Mouse (Mus musculus) gonadal fat pad, adult 2 months (tissue): Measurements from ENCODE around the gene B3glct. TPM values are rescaled to one million over a fixed set of nuclear protein-coding genes. Genes with fewer than 3 reads are reported as not detected.

ENCODE experiments used
- DNase-seq: peaks from one replicate; pipeline ENCODE4 v3.0.0-alpha.2; 2012; ENCODE audit warnings: low read depth
- polyA plus RNA-seq: library from polyadenylated mRNA; depleted of rRNA; stranded (reverse); fragments of >200 nt; gene quantifications from 2 replicates; pipeline ENCODE4 v1.2.3, GENCODE M21; 2012; rRNA removed

B3glct gene
- polyA plus RNA-seq, result 8.9 and 11.1 TPM in 2 replicates

- no peak for DNase-seq
These were observed at the start of gene B3glct for GRCm38 (mm10) chr5:149678100-149678989. TSS of gene B3glct (plus strand) at chr5:149678230.

- DNase-seq, result peak; percentile 22
These were observed 43.5 kb upstream of the B3glct start for GRCm38 (mm10) chr5:149634409-149635035.

GRCm38 (mm10) chr5:149635556-149635955 is 42.5 kb upstream of the B3glct start:
- DNase-seq, result no peak

DNA sequence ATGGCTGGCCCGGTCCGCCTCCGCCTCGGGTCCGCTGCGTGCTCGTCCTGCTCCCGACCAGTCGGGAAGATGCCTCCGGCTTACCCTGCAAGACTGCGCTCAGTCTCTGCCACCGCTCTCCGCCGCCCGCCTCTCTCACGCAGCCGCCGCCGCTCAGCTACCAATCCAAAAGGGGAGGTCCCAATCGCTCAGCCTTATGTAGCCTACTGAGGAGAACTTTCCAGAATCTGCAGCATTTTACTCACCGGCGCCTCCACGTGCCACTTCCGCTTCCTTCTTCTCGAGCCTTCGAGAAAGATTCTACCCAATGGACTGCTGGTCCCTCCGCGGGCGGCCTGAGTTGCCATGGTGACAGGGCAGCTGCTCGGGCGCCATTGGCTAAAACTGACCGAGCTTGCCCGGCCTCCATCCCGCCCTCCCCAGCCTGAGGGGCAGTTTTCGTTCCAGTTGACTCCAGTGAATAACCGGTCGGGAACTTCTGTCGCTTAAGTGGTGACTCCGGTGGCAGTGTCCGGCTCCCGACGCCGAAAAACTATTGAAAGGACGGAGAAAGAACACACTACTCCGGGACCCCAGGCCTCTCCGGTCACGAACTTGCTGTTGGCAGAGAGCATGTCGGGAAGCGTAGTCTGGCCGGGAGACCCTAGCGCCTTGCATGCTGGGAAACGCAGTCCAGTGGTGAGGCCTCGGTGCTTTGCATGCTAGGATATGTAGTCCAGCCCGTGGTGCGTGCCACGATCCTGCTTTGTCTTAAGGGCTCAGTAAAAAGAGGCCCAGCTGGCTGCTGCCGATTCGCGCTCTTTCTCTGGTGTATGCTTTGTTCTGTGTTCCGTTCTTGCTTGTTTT is 41.7 kb upstream of the B3glct start, which contains the start of gene Hsph1:
Gene Hsph1 (minus strand): TSS at position 302 of the 846 bp plus-strand sequence.
- peak; percentile 93 for DNase-seq

DNA sequence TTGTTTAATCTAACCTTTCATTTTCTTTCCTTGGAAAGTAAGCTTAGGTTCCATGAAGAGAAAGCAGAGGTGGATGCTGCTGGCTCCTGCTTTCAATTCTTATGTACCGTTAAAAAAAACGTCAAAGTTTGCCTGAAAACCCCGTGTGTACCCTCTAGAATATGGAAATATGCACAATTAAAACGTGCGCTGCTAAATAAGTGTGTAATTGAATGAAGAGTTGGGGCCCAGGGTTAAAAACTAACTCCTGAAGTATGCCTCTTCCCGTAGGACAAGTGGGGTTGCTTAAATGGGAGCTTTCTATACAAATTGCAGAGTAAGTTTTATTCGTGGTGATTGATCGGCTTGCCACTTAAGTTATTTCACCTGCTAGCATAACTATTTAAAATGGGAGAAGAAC is 40.7 kb upstream of the B3glct start:
- no peak for DNase-seq

DNA sequence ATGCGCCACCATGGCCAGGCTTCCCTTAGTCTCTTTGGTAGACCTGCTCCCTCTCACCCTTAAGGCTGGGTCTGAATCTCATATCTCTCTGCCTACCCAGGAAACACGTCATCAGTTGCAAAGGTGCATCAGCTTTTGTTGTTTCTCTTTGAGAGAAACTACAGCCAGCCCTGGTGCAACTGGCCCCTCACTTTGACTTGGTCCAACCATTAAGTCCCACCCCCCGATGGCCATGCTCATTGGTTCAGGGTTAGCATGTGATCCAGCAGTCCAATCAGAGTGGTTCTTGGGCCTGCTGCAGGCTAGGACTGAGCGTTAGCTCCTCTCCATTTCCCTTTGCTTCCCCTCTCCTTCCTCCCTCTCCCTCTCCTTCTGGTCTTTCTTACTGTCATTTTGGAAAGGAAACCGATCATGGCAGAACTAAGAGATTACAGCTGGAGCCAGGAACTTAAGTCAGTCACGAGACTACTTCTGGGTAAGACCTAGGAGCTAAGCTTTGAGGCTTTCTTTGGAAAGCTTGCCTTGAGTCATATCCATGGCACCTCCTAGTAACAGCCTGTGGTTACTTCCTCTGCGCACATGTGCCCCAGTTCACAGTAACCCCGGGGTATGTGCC is 36.6 kb upstream of the B3glct start:
- no peak for DNase-seq

- no peak for DNase-seq
These were observed 35.7 kb upstream of the B3glct start for GRCm38 (mm10) chr5:149642366-149642765.

- peak; percentile 34 for DNase-seq
These were observed 35.1 kb upstream of the B3glct start for GRCm38 (mm10) chr5:149642783-149643509.

GRCm38 (mm10) chr5:149647367-149648115 is 30.5 kb upstream of the B3glct start:
- no peak for DNase-seq

GRCm38 (mm10) chr5:149648196-149648595 is 29.8 kb upstream of the B3glct start:
- no peak for DNase-seq

DNA sequence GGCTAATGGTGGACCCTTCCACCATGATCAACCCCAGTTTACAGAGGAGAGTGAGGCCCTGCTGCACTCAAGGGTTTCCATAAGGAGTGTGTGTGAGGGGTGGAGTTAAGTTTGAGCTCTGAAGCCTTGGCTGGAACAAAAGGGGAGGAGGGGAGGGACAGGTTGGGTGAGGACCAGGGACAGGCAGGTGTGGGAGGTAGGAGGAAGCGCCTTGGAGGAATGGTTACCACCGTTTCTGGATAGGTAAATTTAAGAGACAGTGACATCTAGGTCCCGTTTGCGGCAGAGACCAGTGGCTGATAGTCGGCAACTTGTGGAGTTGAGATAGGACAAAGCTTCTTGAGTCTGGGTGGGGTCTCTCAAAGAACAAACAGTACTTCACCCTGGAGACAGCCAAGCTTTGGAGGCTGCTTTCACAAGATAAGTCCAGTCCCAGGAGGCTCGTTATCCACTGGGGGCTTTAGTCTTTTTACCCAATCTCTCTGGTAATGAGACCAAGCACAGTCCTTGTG is 29.1 kb upstream of the B3glct start:
- no peak for DNase-seq

- DNase-seq, result no peak
These were observed 28.4 kb upstream of the B3glct start for GRCm38 (mm10) chr5:149649499-149650178.

GRCm38 (mm10) chr5:149650179-149650553 is 27.9 kb upstream of the B3glct start:
- DNase-seq, result no peak

GRCm38 (mm10) chr5:149655636-149656035 is 22.4 kb upstream of the B3glct start:
- DNase-seq, result no peak

DNA sequence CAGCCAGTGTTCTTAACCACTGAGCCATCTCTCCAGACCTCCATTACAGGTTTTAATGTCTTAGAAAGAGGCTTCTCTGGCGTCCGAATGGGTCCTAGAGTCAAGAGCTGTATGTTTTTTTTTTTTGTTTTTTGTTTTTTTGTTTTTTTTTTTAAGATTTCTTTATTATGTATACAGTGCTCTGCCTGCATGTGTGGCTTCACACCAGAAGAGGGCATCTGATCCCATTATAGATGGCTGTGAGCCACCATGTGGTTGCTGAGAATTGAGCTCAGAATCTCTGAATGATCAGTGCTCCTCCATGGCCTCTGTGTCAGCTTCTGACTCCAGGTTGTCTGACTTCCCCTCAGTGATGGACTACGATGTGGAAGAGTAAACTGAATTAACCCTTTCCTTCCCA is 20.0 kb upstream of the B3glct start:
- DNase-seq, result no peak

DNA sequence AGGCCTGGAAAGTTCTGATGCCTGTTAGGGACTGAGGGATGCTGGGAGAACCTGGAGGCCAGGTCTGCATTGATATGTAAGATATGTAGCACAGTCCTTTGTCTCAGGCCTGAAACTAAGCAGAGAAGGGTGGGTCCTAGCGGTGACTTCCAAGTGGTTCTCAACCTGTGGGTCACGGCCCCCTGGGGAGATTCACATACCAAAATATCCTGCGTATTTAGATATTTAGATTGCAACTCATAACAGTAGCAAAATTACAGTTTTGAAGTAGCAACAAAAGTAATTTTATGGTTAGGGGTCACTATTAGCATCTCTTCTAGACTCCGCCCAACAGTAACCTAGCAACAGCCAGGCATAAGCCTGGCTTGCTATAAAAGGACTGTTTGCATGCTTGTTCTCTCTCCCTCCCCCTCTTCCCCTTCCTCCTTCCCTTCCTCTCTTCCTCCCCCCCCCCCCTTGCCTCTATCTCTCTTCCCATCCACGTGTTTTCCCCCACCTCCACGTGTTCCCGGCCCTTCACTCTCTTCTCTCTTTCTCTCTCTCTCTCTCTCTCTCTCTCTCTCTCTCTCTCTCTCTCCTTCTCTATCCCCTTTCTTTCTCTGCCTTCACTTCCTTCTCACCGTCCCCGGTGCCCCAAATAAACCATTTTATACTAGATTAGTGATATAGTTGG is 19.2 kb upstream of the B3glct start:
- no peak for DNase-seq

DNA sequence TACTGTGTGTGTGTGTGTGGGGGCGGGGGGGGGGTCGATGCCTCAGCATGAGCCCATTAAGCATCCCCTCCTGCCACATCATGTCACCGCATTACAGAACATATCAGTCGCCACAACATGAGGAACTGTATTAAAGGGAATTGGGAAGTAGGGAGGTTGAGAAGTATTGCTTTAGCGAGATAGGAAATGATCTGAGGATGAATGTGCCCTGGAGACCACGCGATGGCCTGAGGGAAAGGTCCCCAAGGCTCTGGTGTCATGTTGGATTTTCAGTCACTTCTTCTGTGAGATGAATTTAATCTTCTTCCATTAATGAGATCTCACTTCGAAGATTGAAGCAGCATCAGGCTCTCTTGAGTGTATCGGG is 18.6 kb upstream of the B3glct start:
- no peak for DNase-seq

GRCm38 (mm10) chr5:149661428-149661827 is 16.6 kb upstream of the B3glct start:
- DNase-seq, result no peak

GRCm38 (mm10) chr5:149662980-149663379 is 15.1 kb upstream of the B3glct start:
- no peak for DNase-seq
